Mouse (Mus musculus) CH12.LX (cell line): Measurements from ENCODE around the gene Olfr1201. TPM values are rescaled to one million over a fixed set of nuclear protein-coding genes. Genes with fewer than 3 reads are reported as not detected.

Experiments
- DNase-seq: peaks from one replicate; pipeline ENCODE4 v3.0.0-alpha.2; 2013; ENCODE audit errors: extremely low read depth
- H3K27ac ChIP-seq: 2 replicates; pipeline ENCODE4 v1.5.1; 2012; ENCODE audit warnings: low read depth, mild to moderate bottlenecking, control low read depth, moderate library complexity; ENCODE audit not compliant: insufficient read depth
- H3K27me3 ChIP-seq: replicated peaks from 2 replicates; pipeline ENCODE3; 2012; ENCODE audit warnings: inconsistent platforms
- H3K36me3 ChIP-seq, 2 experiments: replicated peaks in 1 of 2; 2 replicates each; pipeline versions ENCODE3 to v1.6.1; 2012; ENCODE audit warnings: inconsistent platforms in 1 of 2, low read length in 1 of 2, mild to moderate bottlenecking in 1 of 2, mixed read lengths in 1 of 2, moderate library complexity in 1 of 2; ENCODE audit not compliant: control insufficient read depth in 1 of 2, insufficient read depth in 1 of 2
- H3K4me1 ChIP-seq, 2 experiments: 2 replicates each; pipeline ENCODE4 v1.6.1; 2012; ENCODE audit warnings: inconsistent platforms in 1 of 2, moderate library complexity in 1 of 2; ENCODE audit not compliant: insufficient read depth in 2 of 2, control insufficient read depth in 1 of 2
- H3K4me2 ChIP-seq: 2 replicates; pipeline ENCODE4 v1.6.1; 2012; ENCODE audit warnings: low read depth, mild to moderate bottlenecking, control low read depth; ENCODE audit not compliant: poor library complexity, insufficient read depth, severe bottlenecking
- H3K4me3 ChIP-seq, 3 experiments: fragments of 150-350 bp in 1 of 3; sonication (generic) in 1 of 3; replicated peaks in 1 of 3; 2 replicates each; pipeline versions ENCODE3 to v1.5.1; 2011 to 2012; ENCODE audit warnings: low read depth in 2 of 3, low read length in 2 of 3, mild to moderate bottlenecking in 2 of 3, moderate library complexity in 2 of 3, control low read depth in 1 of 3, improper control_type of control experiment in 1 of 3, inconsistent platforms in 1 of 3, mixed read lengths in 1 of 3; ENCODE audit not compliant: poor library complexity in 1 of 3
- H3K79me2 ChIP-seq: replicated peaks from 2 replicates; pipeline ENCODE4 v1.6.1; 2012; ENCODE audit warnings: mild to moderate bottlenecking, moderate library complexity; ENCODE audit not compliant: control insufficient read depth, poor library complexity, insufficient read depth, severe bottlenecking; ENCODE audit errors: extremely low read depth
- H3K9ac ChIP-seq: 2 replicates; pipeline ENCODE4 v1.6.1; 2012; ENCODE audit warnings: low read depth, mild to moderate bottlenecking, control low read depth, moderate library complexity; ENCODE audit not compliant: insufficient read depth
- H3K9me3 ChIP-seq: replicated peaks from 2 replicates; pipeline ENCODE3; 2012; ENCODE audit warnings: low read length, inconsistent platforms, mixed read lengths
- BHLHE40 ChIP-seq: IDR thresholded peaks from 2 replicates; pipeline ENCODE4 v1.6.1; 2011; ENCODE audit warnings: mild to moderate bottlenecking, low read depth, low read length, improper control_type of control experiment
- CTCF ChIP-seq, 2 experiments: IDR thresholded peaks in 1 of 2; conservative IDR thresholded peaks in 1 of 2; 2 replicates each; pipeline ENCODE4 v1.5.1; 2011 to 2012; ENCODE audit warnings: low read depth in 2 of 2, low read length in 2 of 2, improper control_type of control experiment in 1 of 2, inconsistent platforms in 1 of 2, mild to moderate bottlenecking in 1 of 2, moderate library complexity in 1 of 2
- E2F4 ChIP-seq: IDR thresholded peaks from 2 replicates; pipeline ENCODE4 v1.6.1; 2011; ENCODE audit warnings: low read depth, low read length, improper control_type of control experiment; ENCODE audit not compliant: insufficient replicate concordance
- ETS1 ChIP-seq: conservative IDR thresholded peaks from 2 replicates; pipeline ENCODE4 v1.6.1; 2012; ENCODE audit warnings: low read depth, mild to moderate bottlenecking, inconsistent platforms, low read length, improper control_type of control experiment, moderate library complexity
- JUN ChIP-seq: IDR thresholded peaks from 2 replicates; pipeline ENCODE4 v1.6.1; 2011; ENCODE audit warnings: low read depth, mild to moderate bottlenecking, low read length, improper control_type of control experiment, moderate library complexity; ENCODE audit not compliant: insufficient read depth
- MAFK ChIP-seq: IDR thresholded peaks from 2 replicates; pipeline ENCODE4 v1.6.1; 2011; ENCODE audit warnings: low read length, improper control_type of control experiment; ENCODE audit not compliant: insufficient replicate concordance
- MAZ ChIP-seq: IDR thresholded peaks from 2 replicates; pipeline ENCODE4 v1.6.1; 2012; ENCODE audit warnings: low read depth, mild to moderate bottlenecking, inconsistent platforms, low read length, improper control_type of control experiment, moderate library complexity
- MEF2A ChIP-seq: IDR thresholded peaks from 2 replicates; pipeline ENCODE4 v1.6.1; 2014; ENCODE audit warnings: low read depth, mild to moderate bottlenecking, inconsistent platforms, low read length, improper control_type of control experiment, borderline replicate concordance
- MYC ChIP-seq: IDR thresholded peaks from 2 replicates; pipeline ENCODE4 v1.6.1; 2011; ENCODE audit warnings: low read depth, mild to moderate bottlenecking, improper control_type of control experiment, low read length
- NELFE ChIP-seq: IDR thresholded peaks from 2 replicates; pipeline ENCODE4 v1.6.1; 2011; ENCODE audit warnings: low read depth, low read length, improper control_type of control experiment
- NRF1 ChIP-seq: IDR thresholded peaks from 2 replicates; pipeline ENCODE4 v1.6.1; 2014; ENCODE audit warnings: low read depth, mild to moderate bottlenecking, inconsistent platforms, low read length, improper control_type of control experiment, moderate library complexity
- PAX5 ChIP-seq: IDR thresholded peaks from 2 replicates; pipeline ENCODE4 v1.6.1; 2012; ENCODE audit warnings: low read length, inconsistent platforms, mixed read lengths
- POLR2AphosphoS2 ChIP-seq: IDR thresholded peaks from 2 replicates; pipeline ENCODE4 v1.6.1; 2011; ENCODE audit warnings: low read depth, low read length, improper control_type of control experiment
- SIN3A ChIP-seq: IDR thresholded peaks from 2 replicates; pipeline ENCODE4 v1.6.1; 2012; ENCODE audit warnings: low read length, improper control_type of control experiment, inconsistent platforms
- SMC3 ChIP-seq: IDR thresholded peaks from 2 replicates; pipeline ENCODE4 v1.6.1; 2011; ENCODE audit warnings: low read depth, low read length, improper control_type of control experiment
- TCF12 ChIP-seq: IDR thresholded peaks from 2 replicates; pipeline ENCODE4 v1.6.1; 2014; ENCODE audit warnings: low read depth, mild to moderate bottlenecking, inconsistent platforms, low read length, improper control_type of control experiment
- USF1 ChIP-seq: IDR thresholded peaks from 2 replicates; pipeline ENCODE4 v1.6.1; 2014; ENCODE audit warnings: low read depth, mild to moderate bottlenecking, inconsistent platforms, low read length, improper control_type of control experiment
- USF2 ChIP-seq: conservative IDR thresholded peaks from 2 replicates; pipeline ENCODE4 v1.6.1; 2011; ENCODE audit warnings: low read depth, low read length, improper control_type of control experiment
- ZKSCAN1 ChIP-seq: IDR thresholded peaks from 2 replicates; pipeline ENCODE4 v1.6.1; 2012; ENCODE audit warnings: low read depth, inconsistent platforms, low read length, improper control_type of control experiment, borderline replicate concordance
- ZMIZ1 ChIP-seq: IDR thresholded peaks from 2 replicates; pipeline ENCODE4 v1.6.1; 2012; ENCODE audit warnings: low read depth, mild to moderate bottlenecking, inconsistent platforms, low read length, improper control_type of control experiment
- dilution Hi-C: fragments of 300-500 bp; cut with MboI; formaldehyde crosslinking; loops from 2 replicates; pipeline ENCODE4 v1.14.3; 2020; ENCODE audit warnings: low sequenced_read_pairs; ENCODE audit not compliant: extremely low pct_unique_long_range_greater_than_20kb, extremely low pct_ligation_motif_present
- in situ Hi-C: fragments of 300-500 bp; cut with MboI; formaldehyde crosslinking; loops from 3 replicates; pipeline ENCODE4 v1.14.3; 2019; ENCODE audit warnings: low sequenced_read_pairs, low pct_ligation_motif_present, low pct_unique_long_range_greater_than_20kb, mixed read lengths
- polyA plus RNA-seq: library from polyadenylated mRNA; unstranded; fragments of >175 nt; gene quantifications from 2 replicates; pipeline ENCODE4 v1.2.1, GENCODE M21; 2012; ENCODE audit warnings: low read depth; ENCODE audit not compliant: insufficient read length
- total RNA-seq, 2 experiments: library from RNA; depleted of rRNA; stranded (reverse); fragments of 300-350 nt in 1 of 2; fragments of >200 nt in 1 of 2; gene quantifications; 2 replicates each; pipeline ENCODE4 v1.2.3; 2012 to 2014

Olfr1201 gene
- total and polyA plus RNA-seq, 3 experiments: not detected

GRCm38 (mm10) chr2:88751270-88751669 lies 41.6 kb upstream of the Olfr1201 start, which contains the start of gene Olfr1198:
TSS of gene Olfr1198 (minus strand) at chr2:88751370.
- dilution Hi-C loops: no loop called here

DNA sequence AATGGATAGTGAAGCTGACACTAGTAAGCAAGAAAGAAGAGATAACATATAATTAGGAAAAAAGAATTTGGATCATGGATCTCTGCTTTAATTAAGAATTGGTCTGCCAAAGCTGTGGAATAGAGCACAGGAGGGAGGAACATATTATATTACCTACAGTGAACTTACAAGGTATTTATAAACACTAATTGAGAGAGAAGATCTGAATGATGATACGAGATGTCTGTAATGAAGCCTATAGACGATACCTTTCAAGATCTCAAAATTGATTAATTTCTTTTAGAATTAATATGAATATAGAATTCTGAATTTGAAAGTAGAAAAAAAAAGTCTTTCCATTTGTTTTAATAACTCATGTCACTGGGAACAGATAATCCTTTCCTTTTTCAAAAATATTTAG lies 32.5 kb upstream of the Olfr1201 start, which contains the start of gene Olfr1199:
TSS of gene Olfr1199 (minus strand) at position 101 of the 400 bp plus-strand sequence.
- Histone ChIP-seq H3K27me3 (no peaks in the 10 kb centered on the region), H3K9ac (no peak within 1 kb of the TSS), H3K4me3 (no peak within 1 kb of the TSS), H3K9me3 (peaks cover 14% of the 10 kb centered on the region), H3K36me3 (no peaks in the 10 kb centered on the region)
- TF ChIP-seq NELFE: no peak
- no peak for TF ChIP-seq E2F4
- no peak for TF ChIP-seq ETS1
- no peak for TF ChIP-seq BHLHE40
- no peak for TF ChIP-seq MAFK
- no peak for TF ChIP-seq USF2
- TF ChIP-seq USF1: no peak
- TF ChIP-seq MAZ: no peak
- TF ChIP-seq, all 38 proteins: peak for 0
- dilution Hi-C loops (no loop called here), in situ Hi-C loops (no loop called here)
- Histone ChIP-seq H3K4me1 (no peaks in the 10 kb centered on the region), H3K79me2 (no peaks in the 10 kb centered on the region), H3K4me2 (no peak within 1 kb of the TSS), H3K27ac (no peak within 1 kb of the TSS)
- no peak for DNase-seq

More at GRCm38 (mm10) chr2:88751270-88751669, 41.6 kb upstream of the Olfr1201 start, which contains the start of gene Olfr1198:
- Histone ChIP-seq H3K27me3 (no peaks in the 10 kb centered on the region), H3K9ac (no peak within 1 kb of the TSS), H3K79me2 (no peaks in the 10 kb centered on the region), H3K4me3 (no peak within 1 kb of the TSS), H3K4me1 (no peaks in the 10 kb centered on the region), H3K27ac (no peak within 1 kb of the TSS), H3K36me3 (no peaks in the 10 kb centered on the region), H3K9me3 (peaks cover 13% of the 10 kb centered on the region), H3K4me2 (no peak within 1 kb of the TSS)
- in situ Hi-C loops: no loop called here
- no peak for DNase-seq
- TF ChIP-seq MEF2A (no peak), TCF12 (no peak), MAZ (no peak), JUN (no peak), SMC3 (no peak), POLR2AphosphoS2 (no peak), SIN3A (no peak), MAFK (no peak), ZMIZ1 (no peak), CTCF (conservative IDR thresholded peaks at IDR 0.05 in 1 of 2, IDR thresholded peaks at IDR 0.05 in 1 of 2; ENCODE audit: low read depth in 2 of 2, low read length in 2 of 2) (no peak), NRF1 (no peak), PAX5 (no peak), ZKSCAN1 (no peak), NELFE (no peak), MYC (no peak)
